Mouse (Mus musculus): ENCODE measurements around the gene Ces2e.
"Not testable (repeated sequence)": the region's sequence is repeated elsewhere in the genome, so short reads cannot be mapped to it uniquely, and the experiment has no call there.

The Ces2e gene

GRCm38 (mm10) chr8:104925972-104926596 lies at the start of gene Ces2e:
Gene Ces2e (plus strand): TSS chr8:104926260.
- no peak for DNase-seq (ENCODE audit: low spot score)

- not testable (repeated sequence) for DNase-seq (ENCODE audit: low spot score)
Measured at GRCm38 (mm10) chr8:104886223-104886926, 39.7 kb upstream of the Ces2e start.

- no peak for DNase-seq (ENCODE audit: low spot score)
Measured at GRCm38 (mm10) chr8:104901746-104902145, 24.3 kb upstream of the Ces2e start.

GRCm38 (mm10) chr8:104907111-104907510 lies 18.9 kb upstream of the Ces2e start:
- DNase-seq (ENCODE audit: low spot score): no peak

GRCm38 (mm10) chr8:104909021-104909420 lies 17.0 kb upstream of the Ces2e start:
- DNase-seq (ENCODE audit: low spot score): not testable (repeated sequence)

GRCm38 (mm10) chr8:104909651-104910050 lies 16.4 kb upstream of the Ces2e start:
- DNase-seq (ENCODE audit: low spot score): not testable (repeated sequence)

GRCm38 (mm10) chr8:104927301-104927700 lies 1.2 kb downstream of the Ces2e start:
- no peak for DNase-seq (ENCODE audit: low spot score)

- no peak for DNase-seq (ENCODE audit: low spot score)
Measured at GRCm38 (mm10) chr8:104944665-104945064, 18.6 kb downstream of the Ces2e start.

- DNase-seq (ENCODE audit: low spot score): no peak
Measured at GRCm38 (mm10) chr8:104947056-104947455, 21.0 kb downstream of the Ces2e start, which contains the start of gene Ces2f. Gene Ces2f (plus strand): TSS chr8:104947356.

- no peak for DNase-seq (ENCODE audit: low spot score)
Measured at GRCm38 (mm10) chr8:104949031-104949430, 23.0 kb downstream of the Ces2e start.

- no peak for DNase-seq (ENCODE audit: low spot score)
Measured at GRCm38 (mm10) chr8:104961537-104961961, 35.5 kb downstream of the Ces2e start, which contains the start of gene Ces2g. Gene Ces2g (plus strand): TSS chr8:104961718.

- DNase-seq (ENCODE audit: low spot score): no peak
Measured at GRCm38 (mm10) chr8:104962229-104962901, 36.3 kb downstream of the Ces2e start.

- no peak for DNase-seq (ENCODE audit: low spot score)
Measured at GRCm38 (mm10) chr8:104963375-104963894, 37.4 kb downstream of the Ces2e start.

- DNase-seq (ENCODE audit: low spot score): no peak
Measured at GRCm38 (mm10) chr8:104984126-104984525, 58.1 kb downstream of the Ces2e start.

Data from T-cell, adult 2 months (primary cell).